Mouse (Mus musculus) liver, embryonic 16.5 days (tissue): ENCODE data around the gene Pate2. TPM values are rescaled to one million over a fixed set of nuclear protein-coding genes. Genes with fewer than 3 reads are reported as not detected.

Experiments
- ATAC-seq: fragments of 200-750 bp; cut with Nextera tagmentation; 2 replicates; pipeline ENCODE4 v1.8.0; 2017; ENCODE audit warnings: low read depth, mild to moderate bottlenecking, moderate number of reproducible peaks, moderate library complexity
- H3K27ac ChIP-seq: fragments of 300-500 bp; sonication (generic); 2 replicates; pipeline ENCODE4 v1.5.1; 2014; ENCODE audit warnings: mild to moderate bottlenecking, low read length
- H3K27me3 ChIP-seq: fragments of 300-500 bp; sonication (generic); 2 replicates; pipeline ENCODE4 v1.6.1; 2014; ENCODE audit warnings: low read depth, low read length, mixed read lengths; ENCODE audit not compliant: control insufficient read depth, insufficient read depth
- H3K36me3 ChIP-seq: fragments of 300-500 bp; sonication (generic); 2 replicates; pipeline ENCODE4 v1.6.1; 2014; ENCODE audit warnings: mild to moderate bottlenecking; ENCODE audit not compliant: control insufficient read depth, insufficient read depth
- H3K4me1 ChIP-seq: fragments of 300-500 bp; sonication (generic); 2 replicates; pipeline ENCODE4 v1.6.1; 2014; ENCODE audit warnings: low read depth, low read length, mixed read lengths; ENCODE audit not compliant: control insufficient read depth
- H3K4me2 ChIP-seq: fragments of 300-500 bp; sonication (generic); 2 replicates; pipeline ENCODE4 v1.6.1; 2014; ENCODE audit warnings: low read depth, low read length, mixed read lengths
- H3K4me3 ChIP-seq: fragments of 300-500 bp; sonication (generic); 2 replicates; pipeline ENCODE4 v1.5.1; 2014; ENCODE audit warnings: low read depth, mild to moderate bottlenecking, low read length
- H3K9ac ChIP-seq: fragments of 300-500 bp; sonication (generic); 2 replicates; pipeline ENCODE4 v1.6.1; 2014; ENCODE audit warnings: low read depth, low read length
- H3K9me3 ChIP-seq: fragments of 300-500 bp; sonication (generic); replicated peaks from 2 replicates; pipeline ENCODE4 v1.6.1; 2016; ENCODE audit warnings: low read length; ENCODE audit not compliant: control insufficient read depth
- whole genome bisulfite sequencing: fragments of 180-500 bp; shearing (Covaris S2); extraction: QIAGEN DNeasy Blood & Tissue Kit; methylation state at CpG from one replicate; pipeline ENCODE4 v1.1.7; 2014; ENCODE audit not compliant: insufficient replicate concordance; 5-methylcytosine and 5-hydroxymethylcytosine counted together
- polyA plus RNA-seq: library from polyadenylated mRNA; unstranded; fragments of >200 nt; fragmentation: Nextera tagmentation; extraction: Ambion mirVana; gene quantifications from 2 replicates; pipeline ENCODE4 v1.2.1, GENCODE M21; 2015

The Pate2 gene
- polyA plus RNA-seq, 1 experiment from 2014 or later: 0.05 TPM

GRCm38 (mm10) chr9:35533266-35533665 lies 36.8 kb upstream of the Pate2 start:
- no peaks in the 10 kb centered on the region for H3K9me3 ChIP-seq
- no peak overlapping the region for H3K4me2 ChIP-seq
- H3K4me3 ChIP-seq: no peak overlapping the region
- H3K27ac ChIP-seq: no peak overlapping the region
- H3K36me3 ChIP-seq: no peaks in the 10 kb centered on the region
- no peak overlapping the region for H3K9ac ChIP-seq
- no peak for ATAC-seq
- no peaks in the 10 kb centered on the region for H3K4me1 ChIP-seq
- H3K27me3 ChIP-seq: no peaks in the 10 kb centered on the region
- WGBS: 55% methylated on average over 9 of the region's 9 CpGs

DNA sequence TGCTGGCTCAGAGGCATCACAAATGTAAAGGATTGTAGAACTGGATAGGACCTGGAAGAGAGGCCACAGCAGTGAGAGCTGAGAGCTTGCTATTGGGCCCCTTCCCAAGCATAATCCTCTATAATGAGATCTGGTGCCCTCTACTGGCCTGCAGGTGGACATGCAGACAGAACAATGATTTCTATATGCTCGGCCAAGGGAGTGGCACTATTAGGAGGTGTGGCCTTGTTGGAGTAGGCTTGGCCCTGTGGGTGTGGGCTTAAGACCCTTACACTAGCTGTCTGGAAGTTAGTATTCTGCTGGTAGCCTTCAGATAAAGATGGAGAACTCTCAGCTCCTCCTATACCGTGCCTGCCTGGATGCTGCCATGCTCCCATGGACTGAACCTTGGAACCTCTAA lies 35.0 kb upstream of the Pate2 start:
- Histone ChIP-seq H3K27me3 (no peaks in the 10 kb centered on the region), H3K36me3 (no peaks in the 10 kb centered on the region), H3K27ac (no peak overlapping the region), H3K4me1 (no peaks in the 10 kb centered on the region), H3K9me3 (no peaks in the 10 kb centered on the region), H3K4me2 (no peak overlapping the region), H3K9ac (no peak overlapping the region), H3K4me3 (no peak overlapping the region)
- 8% methylated on average over 2 of the region's 2 CpGs for WGBS
- ATAC-seq: peak; percentile 50; the same call in 1 of the 2 replicates

- 32% methylated on average over 4 of the region's 4 CpGs for WGBS
- Histone ChIP-seq H3K27ac (no peak overlapping the region), H3K4me3 (no peak overlapping the region), H3K9me3 (no peaks in the 10 kb centered on the region), H3K36me3 (no peaks in the 10 kb centered on the region), H3K4me1 (no peaks in the 10 kb centered on the region), H3K9ac (no peak overlapping the region), H3K27me3 (no peaks in the 10 kb centered on the region), H3K4me2 (no peak overlapping the region)
- no peak for ATAC-seq
Measured at GRCm38 (mm10) chr9:35535876-35536275, 34.2 kb upstream of the Pate2 start.

DNA sequence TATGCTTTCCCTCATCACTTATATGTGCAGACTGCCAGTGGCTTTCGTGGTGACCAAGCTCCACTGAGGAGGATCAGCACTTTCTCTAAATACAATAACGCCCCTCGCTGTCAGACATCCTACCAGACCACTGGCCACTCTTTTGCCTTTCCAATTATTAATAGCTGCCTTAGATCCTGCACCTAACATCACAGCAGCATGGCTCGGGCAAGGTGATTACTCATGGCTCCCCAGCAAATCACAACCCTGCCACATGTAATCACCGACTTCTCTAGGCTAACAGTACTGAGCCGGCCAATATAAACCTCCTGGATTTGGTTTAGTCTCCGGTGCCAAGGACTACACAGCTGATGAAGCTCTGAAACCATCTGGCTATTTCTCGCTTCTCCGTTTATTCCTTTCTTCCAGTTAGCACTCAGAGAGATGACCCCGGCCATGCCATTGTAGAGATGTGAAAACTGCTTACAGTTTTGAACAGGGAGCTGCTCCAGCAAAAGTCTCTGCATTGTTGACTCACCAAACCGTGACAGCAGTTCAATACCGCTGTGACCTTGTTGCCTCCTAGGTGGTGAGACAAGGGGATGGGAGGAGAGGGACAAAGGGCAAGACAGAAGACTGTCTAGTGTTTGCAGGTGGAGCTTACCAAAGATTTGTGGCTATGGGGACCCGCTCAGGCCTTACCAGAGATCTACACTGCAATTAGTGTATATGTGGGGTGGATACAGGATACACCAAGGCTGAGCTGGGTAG lies 30.9 kb upstream of the Pate2 start:
- ATAC-seq: no peak
- WGBS: 62% methylated on average over 13 of the region's 13 CpGs

DNA sequence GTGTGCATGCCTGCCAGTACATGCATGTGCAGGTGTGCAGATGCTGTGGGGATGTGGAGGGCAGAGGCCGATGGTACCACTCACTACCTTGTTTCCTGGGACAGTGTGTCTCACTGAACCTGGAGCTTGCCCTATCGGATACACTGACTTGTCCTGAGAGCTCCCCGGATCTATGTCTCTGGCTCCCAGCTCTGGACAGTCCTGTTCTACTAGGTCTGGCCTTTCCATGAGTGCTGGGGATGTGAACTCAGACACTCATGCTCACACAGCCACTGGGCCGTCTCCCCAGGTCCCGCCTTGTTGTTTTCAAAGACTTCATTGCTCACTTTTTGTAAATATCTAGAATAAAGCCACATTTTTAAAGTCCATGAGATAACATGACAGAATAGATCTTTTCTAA lies 29.1 kb upstream of the Pate2 start:
- H3K27ac ChIP-seq: no peak overlapping the region
- H3K9ac ChIP-seq: no peak overlapping the region
- 62% methylated on average over 5 of the region's 5 CpGs for WGBS
- no peak overlapping the region for H3K4me2 ChIP-seq
- H3K9me3 ChIP-seq: no peaks in the 10 kb centered on the region
- H3K4me3 ChIP-seq: no peak overlapping the region
- H3K4me1 ChIP-seq: no peaks in the 10 kb centered on the region
- H3K36me3 ChIP-seq: no peaks in the 10 kb centered on the region
- no peaks in the 10 kb centered on the region for H3K27me3 ChIP-seq
- no peak for ATAC-seq

More for the DNA sequence above, 30.9 kb upstream of the Pate2 start:
- H3K4me3 ChIP-seq: no peak overlapping the region
- H3K9me3 ChIP-seq: no peaks in the 10 kb centered on the region
- no peak overlapping the region for H3K27ac ChIP-seq
- H3K27me3 ChIP-seq: no peaks in the 10 kb centered on the region
- H3K4me2 ChIP-seq: no peak overlapping the region
- no peak overlapping the region for H3K9ac ChIP-seq
- no peaks in the 10 kb centered on the region for H3K36me3 ChIP-seq
- H3K4me1 ChIP-seq: no peaks in the 10 kb centered on the region

DNA sequence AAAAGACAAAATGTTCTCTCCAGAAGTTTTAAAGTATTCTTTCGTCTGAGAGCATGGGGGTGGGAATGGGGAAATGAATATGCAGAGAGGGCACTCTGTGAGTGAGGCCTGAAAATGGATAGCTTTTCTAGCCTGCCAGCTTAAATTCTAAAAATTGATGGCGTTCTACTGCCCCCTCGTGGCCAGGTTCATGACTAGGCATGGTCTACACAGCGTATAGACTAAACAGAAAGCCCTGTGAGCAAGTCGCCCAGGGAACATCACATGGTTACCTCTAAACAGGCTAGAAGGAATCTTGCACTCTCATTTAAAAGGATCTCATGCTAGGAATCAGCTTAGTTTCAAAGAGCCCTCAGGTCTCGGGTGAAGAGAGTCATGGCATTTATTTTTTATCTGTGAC lies 28.6 kb upstream of the Pate2 start:
- ATAC-seq: peak; percentile 27; the same call in 1 of the 2 replicates
- H3K4me3 ChIP-seq: no peak overlapping the region
- no peak overlapping the region for H3K27ac ChIP-seq
- no peak overlapping the region for H3K4me2 ChIP-seq
- no peaks in the 10 kb centered on the region for H3K36me3 ChIP-seq
- H3K9ac ChIP-seq: no peak overlapping the region
- WGBS: 4% methylated on average over 6 of the region's 6 CpGs
- H3K4me1 ChIP-seq: no peaks in the 10 kb centered on the region
- no peaks in the 10 kb centered on the region for H3K9me3 ChIP-seq
- H3K27me3 ChIP-seq: no peaks in the 10 kb centered on the region

DNA sequence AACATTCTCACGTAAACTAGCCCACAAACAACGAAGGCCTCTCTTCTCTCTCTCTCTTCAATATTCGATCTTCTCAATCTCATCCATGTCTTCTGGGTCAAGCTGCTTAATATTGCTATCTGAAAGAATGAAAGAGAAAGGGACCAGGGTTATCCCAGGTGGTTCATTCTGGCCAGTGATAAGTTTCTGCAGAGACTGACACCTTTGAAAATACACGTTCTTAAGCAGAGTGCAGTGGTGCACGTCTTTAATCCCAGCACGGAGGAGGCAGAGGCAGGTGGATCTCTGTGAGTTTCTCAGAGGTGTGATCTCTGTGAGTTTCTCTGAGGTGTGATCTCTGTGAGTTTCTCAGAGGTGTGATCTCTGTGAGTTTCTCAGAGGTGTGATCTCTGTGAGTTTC lies 28.1 kb upstream of the Pate2 start:
- no peak overlapping the region for H3K9ac ChIP-seq
- no peaks in the 10 kb centered on the region for H3K27me3 ChIP-seq
- H3K36me3 ChIP-seq: no peaks in the 10 kb centered on the region
- H3K9me3 ChIP-seq: no peaks in the 10 kb centered on the region
- H3K4me3 ChIP-seq: no peak overlapping the region
- WGBS: 51% methylated on average over 6 of the region's 6 CpGs
- H3K27ac ChIP-seq: no peak overlapping the region
- ATAC-seq: no peak
- no peaks in the 10 kb centered on the region for H3K4me1 ChIP-seq
- H3K4me2 ChIP-seq: no peak overlapping the region

DNA sequence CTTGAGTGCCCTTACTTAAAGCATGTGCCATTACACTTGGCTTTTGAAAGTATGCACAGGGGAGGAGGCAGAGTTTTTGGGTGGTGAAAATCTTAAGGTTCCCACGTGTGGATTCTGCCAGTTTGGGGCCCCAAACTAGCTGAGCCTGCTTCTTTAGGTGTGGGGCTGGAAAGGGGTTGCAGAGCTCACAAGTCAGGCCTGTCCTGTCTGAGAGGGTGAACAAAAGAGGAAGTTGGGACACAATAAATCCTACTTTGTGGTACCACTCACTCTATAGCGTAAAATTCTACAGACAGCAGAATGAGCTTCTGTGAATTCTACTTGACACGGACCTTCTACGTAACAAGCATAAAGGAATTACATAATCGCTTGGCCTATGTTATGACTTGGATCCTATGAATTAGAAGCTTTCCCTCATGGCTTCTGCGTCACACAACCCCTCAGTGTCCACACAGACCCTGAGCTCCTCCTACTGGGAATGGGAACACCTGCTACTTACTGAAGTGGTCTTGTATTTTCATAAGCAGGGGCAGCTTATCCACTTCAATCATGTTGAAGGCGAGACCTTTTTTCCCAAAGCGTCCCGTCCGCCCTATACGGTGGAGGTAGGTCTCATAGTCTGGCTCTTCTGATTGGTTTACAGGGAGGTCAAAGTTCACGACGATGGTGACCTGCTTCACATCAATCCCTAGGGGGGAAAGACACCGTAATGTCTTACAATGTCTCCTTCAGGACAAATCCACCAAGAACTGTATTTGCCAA lies 26.8 kb upstream of the Pate2 start:
- no peaks in the 10 kb centered on the region for H3K36me3 ChIP-seq
- ATAC-seq: no peak
- H3K27ac ChIP-seq: no peak overlapping the region
- H3K27me3 ChIP-seq: no peaks in the 10 kb centered on the region
- WGBS: 63% methylated on average over 14 of the region's 14 CpGs
- H3K4me3 ChIP-seq: no peak overlapping the region
- no peak overlapping the region for H3K9ac ChIP-seq
- no peak overlapping the region for H3K4me2 ChIP-seq
- no peaks in the 10 kb centered on the region for H3K9me3 ChIP-seq
- no peaks in the 10 kb centered on the region for H3K4me1 ChIP-seq

DNA sequence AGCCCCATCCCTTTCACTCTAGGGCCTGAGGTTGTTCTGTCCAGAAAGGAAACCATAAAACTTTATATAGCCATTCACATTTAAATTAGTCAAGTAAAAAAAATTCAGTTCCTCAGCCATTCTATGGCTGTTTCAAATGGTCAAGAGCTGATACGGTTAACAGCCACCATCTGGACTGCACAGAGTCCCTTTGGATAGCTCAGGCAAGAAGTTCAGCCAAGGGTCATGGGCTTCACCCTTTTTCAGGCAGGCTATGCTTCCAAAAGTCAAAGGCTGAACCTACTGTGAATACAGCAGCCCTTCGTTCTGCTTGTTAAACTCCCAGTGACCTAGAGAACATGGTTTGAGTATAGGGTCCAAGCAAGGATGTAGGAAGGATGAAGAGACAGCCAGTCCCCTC lies 25.4 kb upstream of the Pate2 start:
- Histone ChIP-seq H3K4me3 (no peak overlapping the region), H3K9ac (no peak overlapping the region), H3K27ac (no peak overlapping the region), H3K4me2 (no peak overlapping the region), H3K27me3 (no peaks in the 10 kb centered on the region), H3K4me1 (no peaks in the 10 kb centered on the region), H3K36me3 (no peaks in the 10 kb centered on the region), H3K9me3 (no peaks in the 10 kb centered on the region)
- ATAC-seq: no peak
- 68% methylated on average over 2 of the region's 2 CpGs for WGBS
